Mouse (Mus musculus) heart, embryonic 12.5 days (tissue): Measurements from ENCODE around the gene Rad54l. TPM values are rescaled to one million over a fixed set of nuclear protein-coding genes. Genes with fewer than 3 reads are reported as not detected.

ENCODE experiments used
- ATAC-seq: fragments of 200-750 bp; cut with Nextera tagmentation; 2 replicates; pipeline ENCODE4 v1.8.0; 2017; ENCODE audit warnings: moderate TSS enrichment, moderate library complexity; ENCODE audit not compliant: insufficient number of reproducible peaks, low FRiP score
- H3K27ac ChIP-seq: fragments of 300-500 bp; sonication (generic); 2 replicates; pipeline ENCODE4 v1.5.1; 2016; ENCODE audit warnings: mild to moderate bottlenecking, moderate library complexity; ENCODE audit not compliant: poor library complexity, severe bottlenecking
- H3K27me3 ChIP-seq: fragments of 300-500 bp; sonication (generic); replicated peaks from 2 replicates; pipeline ENCODE4 v1.6.1; 2016; ENCODE audit warnings: mild to moderate bottlenecking, moderate library complexity
- H3K36me3 ChIP-seq: fragments of 300-500 bp; sonication (generic); 2 replicates; pipeline ENCODE4 v1.6.1; 2016; ENCODE audit warnings: mild to moderate bottlenecking, moderate library complexity
- H3K4me1 ChIP-seq: fragments of 300-500 bp; sonication (generic); replicated peaks from 2 replicates; pipeline ENCODE4 v1.6.1; 2016; ENCODE audit warnings: mild to moderate bottlenecking
- H3K4me2 ChIP-seq: fragments of 300-500 bp; sonication (generic); 2 replicates; pipeline ENCODE4 v1.6.1; 2016; ENCODE audit warnings: mild to moderate bottlenecking, moderate library complexity
- H3K4me3 ChIP-seq: fragments of 300-500 bp; sonication (generic); 2 replicates; pipeline ENCODE4 v1.5.1; 2016; ENCODE audit warnings: mild to moderate bottlenecking
- H3K9ac ChIP-seq: fragments of 300-500 bp; sonication (generic); 2 replicates; pipeline ENCODE4 v1.6.1; 2016; ENCODE audit warnings: mild to moderate bottlenecking, moderate library complexity
- H3K9me3 ChIP-seq: fragments of 300-500 bp; sonication (generic); replicated peaks from 2 replicates; pipeline ENCODE4 v1.6.1; 2016; ENCODE audit warnings: mild to moderate bottlenecking, moderate library complexity
- WGBS: fragments of 180-500 bp; shearing (Covaris S2); methylation state at CpG from one replicate; pipeline ENCODE4 v1.1.7; 2016; 5-methylcytosine and 5-hydroxymethylcytosine counted together
- polyA plus RNA-seq: library from polyadenylated mRNA; unstranded; fragments of >200 nt; fragmentation: Nextera tagmentation; extraction: Ambion mirVana; gene quantifications from 2 replicates; pipeline ENCODE4 v1.2.1, GENCODE M21; 2016

Rad54l gene
- polyA plus RNA-seq, 1 experiment from 2014 or later: 25.1 TPM

- Histone ChIP-seq H3K9me3 (no peaks in the 10 kb centered on the region), H3K4me1 (no peaks in the 10 kb centered on the region), H3K27ac (no peak overlapping the region), H3K9ac (no peak overlapping the region), H3K4me2 (no peak overlapping the region), H3K36me3 (peaks cover 97% of the 10 kb centered on the region), H3K4me3 (no peak overlapping the region), H3K27me3 (no peaks in the 10 kb centered on the region)
- 75% methylated on average over 8 of the region's 8 CpGs for WGBS
- no peak for ATAC-seq
Measured at GRCm38 (mm10) chr4:116097211-116097610, 26.3 kb downstream of the Rad54l start.

GRCm38 (mm10) chr4:116096291-116096690, 27.2 kb downstream of the Rad54l start:
- 90% methylated on average over 10 of the region's 10 CpGs for WGBS
- Histone ChIP-seq H3K9ac (no peak overlapping the region), H3K4me3 (no peak overlapping the region), H3K27ac (no peak overlapping the region), H3K27me3 (no peaks in the 10 kb centered on the region), H3K4me1 (no peaks in the 10 kb centered on the region), H3K36me3 (peaks cover 97% of the 10 kb centered on the region), H3K4me2 (no peak overlapping the region), H3K9me3 (no peaks in the 10 kb centered on the region)
- ATAC-seq: no peak

GRCm38 (mm10) chr4:116088510-116089249, 34.8 kb downstream of the Rad54l start:
- Histone ChIP-seq H3K4me2 (no peak overlapping the region), H3K36me3 (peaks cover 86% of the 10 kb centered on the region), H3K27ac (no peak overlapping the region), H3K4me1 (no peaks in the 10 kb centered on the region), H3K4me3 (no peak overlapping the region), H3K9me3 (no peaks in the 10 kb centered on the region), H3K27me3 (no peaks in the 10 kb centered on the region), H3K9ac (no peak overlapping the region)
- WGBS: 85% methylated on average over 23 of the region's 23 CpGs
- no peak for ATAC-seq

- H3K9ac ChIP-seq: peak overlapping the region; percentile 100
- WGBS: 40% methylated on average over 3 of the region's 3 CpGs
- H3K36me3 ChIP-seq: peaks cover 23% of the 10 kb centered on the region
- H3K4me2 ChIP-seq: peak overlapping the region; percentile 88
- no peaks in the 10 kb centered on the region for H3K9me3 ChIP-seq
- no peak for ATAC-seq
- H3K27me3 ChIP-seq: no peaks in the 10 kb centered on the region
- peaks cover 28% of the 10 kb centered on the region for H3K4me1 ChIP-seq
- peak overlapping the region; percentile 95 for H3K4me3 ChIP-seq
- peak overlapping the region; percentile 99 for H3K27ac ChIP-seq
Measured at GRCm38 (mm10) chr4:116077240-116078095, 46.0 kb downstream of the Rad54l start.

- Histone ChIP-seq H3K4me2 (peak overlapping the region; percentile 88), H3K27me3 (no peaks in the 10 kb centered on the region), H3K4me1 (peaks cover 31% of the 10 kb centered on the region), H3K27ac (peak overlapping the region; percentile 99), H3K9me3 (no peaks in the 10 kb centered on the region), H3K9ac (peak overlapping the region; percentile 100), H3K4me3 (peak overlapping the region; percentile 95), H3K36me3 (peaks cover 16% of the 10 kb centered on the region)
- peak; percentile 24 for ATAC-seq
- WGBS: under 1% methylated on average over 37 of the region's 37 CpGs
Measured at GRCm38 (mm10) chr4:116076369-116077231, 46.9 kb downstream of the Rad54l start.

- peak; percentile 74 for ATAC-seq
- H3K9ac ChIP-seq: peak overlapping the region; percentile 100
Measured at GRCm38 (mm10) chr4:116075631-116076368, 47.7 kb downstream of the Rad54l start.

GRCm38 (mm10) chr4:116074861-116075620, 48.4 kb downstream of the Rad54l start, which contains the start of the genes Uqcrh and Lrrc41:
Gene Uqcrh, minus strand, starts transcription at chr4:116075071.
Gene Lrrc41, plus strand, starts transcription at chr4:116075269.
- WGBS: under 1% methylated on average over 55 of the region's 55 CpGs
- H3K27ac ChIP-seq: peak within 1 kb of the TSS; percentile 99
- peaks cover 11% of the 10 kb centered on the region for H3K36me3 ChIP-seq
- H3K9me3 ChIP-seq: no peaks in the 10 kb centered on the region
- H3K4me3 ChIP-seq: peak within 1 kb of the TSS; percentile 95
- ATAC-seq: peak; percentile 92
- no peaks in the 10 kb centered on the region for H3K27me3 ChIP-seq
- H3K9ac ChIP-seq: peak within 1 kb of the TSS; percentile 100
- H3K4me1 ChIP-seq: peaks cover 36% of the 10 kb centered on the region
- peak within 1 kb of the TSS; percentile 88 for H3K4me2 ChIP-seq

More at GRCm38 (mm10) chr4:116075631-116076368, 47.7 kb downstream of the Rad54l start:
- Histone ChIP-seq H3K27ac (peak overlapping the region; percentile 99), H3K27me3 (no peaks in the 10 kb centered on the region), H3K9me3 (no peaks in the 10 kb centered on the region), H3K36me3 (peaks cover 12% of the 10 kb centered on the region), H3K4me3 (peak overlapping the region; percentile 95), H3K4me1 (peaks cover 31% of the 10 kb centered on the region), H3K4me2 (peak overlapping the region; percentile 88)
- 0% methylated on average over 75 of the region's 77 CpGs for WGBS

GRCm38 (mm10) chr4:116074145-116074675, 49.3 kb downstream of the Rad54l start:
- no peak for ATAC-seq
- Histone ChIP-seq H3K9ac (peak overlapping the region; percentile 100), H3K4me3 (peak overlapping the region; percentile 95), H3K9me3 (no peaks in the 10 kb centered on the region), H3K36me3 (peaks cover 16% of the 10 kb centered on the region), H3K27me3 (no peaks in the 10 kb centered on the region), H3K27ac (peak overlapping the region; percentile 99), H3K4me2 (peak overlapping the region; percentile 88), H3K4me1 (peaks cover 37% of the 10 kb centered on the region)
- WGBS: 1% methylated on average over 8 of the region's 8 CpGs

GRCm38 (mm10) chr4:116073146-116073545, 50.3 kb downstream of the Rad54l start:
- Histone ChIP-seq H3K9me3 (no peaks in the 10 kb centered on the region), H3K4me3 (peak overlapping the region; percentile 25), H3K9ac (peak overlapping the region; percentile 55; the same call in 1 of the 2 replicates), H3K4me1 (peaks cover 34% of the 10 kb centered on the region), H3K36me3 (peaks cover 26% of the 10 kb centered on the region), H3K27me3 (no peaks in the 10 kb centered on the region), H3K27ac (no peak overlapping the region), H3K4me2 (peak overlapping the region; percentile 65)
- WGBS: 56% methylated on average over 4 of the region's 4 CpGs
- ATAC-seq: no peak
